Mouse (Mus musculus): ENCODE measurements around the gene Gm21969. TPM values are rescaled to one million over a fixed set of nuclear protein-coding genes. Genes with fewer than 3 reads are reported as not detected.

Gm21969 gene
- polyA plus RNA-seq, 1 experiment: not detected

GRCm38 (mm10) chr4:139583629-139584245 is 19.2 kb upstream of the Gm21969 start:
- no peak for DNase-seq (ENCODE audit: low read depth, low spot score)
- 58% methylated on average over 11 of the region's 11 CpGs for WGBS

GRCm38 (mm10) chr4:139584704-139585103 is 18.3 kb upstream of the Gm21969 start:
- 82% methylated on average over 11 of the region's 11 CpGs for WGBS
- no peak for DNase-seq (ENCODE audit: low read depth, low spot score)

GRCm38 (mm10) chr4:139585713-139586112 is 17.3 kb upstream of the Gm21969 start:
- no peak for DNase-seq (ENCODE audit: low read depth, low spot score)
- 84% methylated on average over 7 of the region's 7 CpGs for WGBS

GRCm38 (mm10) chr4:139587370-139587769 is 15.6 kb upstream of the Gm21969 start:
- 59% methylated on average over 4 of the region's 4 CpGs for WGBS
- no peak for DNase-seq (ENCODE audit: low read depth, low spot score)

GRCm38 (mm10) chr4:139587773-139588172 is 15.2 kb upstream of the Gm21969 start:
- DNase-seq (ENCODE audit: low read depth, low spot score): no peak
- 31% methylated on average over 4 of the region's 4 CpGs for WGBS

GRCm38 (mm10) chr4:139589351-139590027 is 13.5 kb upstream of the Gm21969 start:
- DNase-seq (ENCODE audit: low read depth, low spot score): no peak
- 65% methylated on average over 5 of the region's 5 CpGs for WGBS

- DNase-seq (ENCODE audit: low read depth, low spot score): no peak
- WGBS: 69% methylated on average over 4 of the region's 4 CpGs
Observed at GRCm38 (mm10) chr4:139590446-139590845, 12.5 kb upstream of the Gm21969 start.

- WGBS: 36% methylated on average over 7 of the region's 7 CpGs
- DNase-seq (ENCODE audit: low read depth, low spot score): no peak
Observed at GRCm38 (mm10) chr4:139592895-139593294, 10.1 kb upstream of the Gm21969 start.

- no peak for DNase-seq (ENCODE audit: low read depth, low spot score)
- 28% methylated on average over 6 of the region's 6 CpGs for WGBS
Observed at GRCm38 (mm10) chr4:139593383-139593782, 9.6 kb upstream of the Gm21969 start.

- DNase-seq (ENCODE audit: low read depth, low spot score): no peak
- WGBS: 22% methylated on average over 3 of the region's 3 CpGs
Observed at GRCm38 (mm10) chr4:139594062-139594461, 8.9 kb upstream of the Gm21969 start.

- DNase-seq (ENCODE audit: low read depth, low spot score): no peak
- 82% methylated on average over 9 of the region's 9 CpGs for whole genome bisulfite sequencing
Observed at GRCm38 (mm10) chr4:139596715-139597114, 6.3 kb upstream of the Gm21969 start.

- WGBS: 28% methylated on average over 20 of the region's 20 CpGs
- no peak for DNase-seq (ENCODE audit: low read depth, low spot score)
Observed at GRCm38 (mm10) chr4:139597286-139598284, 5.4 kb upstream of the Gm21969 start.

GRCm38 (mm10) chr4:139598356-139598755 is 4.6 kb upstream of the Gm21969 start:
- 34% methylated on average over 13 of the region's 13 CpGs for WGBS

GRCm38 (mm10) chr4:139598950-139599518 is 4.0 kb upstream of the Gm21969 start:
- DNase-seq (ENCODE audit: low read depth, low spot score): no peak
- 11% methylated on average over 12 of the region's 12 CpGs for WGBS

More at GRCm38 (mm10) chr4:139598356-139598755, 4.6 kb upstream of the Gm21969 start:
- no peak for DNase-seq (ENCODE audit: low read depth, low spot score)

GRCm38 (mm10) chr4:139601519-139602356 is 1.2 kb upstream of the Gm21969 start:
- WGBS: 53% methylated on average over 7 of the region's 7 CpGs
- no peak for DNase-seq (ENCODE audit: low read depth, low spot score)

- 89% methylated on average over 11 of the region's 11 CpGs for WGBS
- no peak for DNase-seq (ENCODE audit: low read depth, low spot score)
Observed at GRCm38 (mm10) chr4:139605216-139605615, 2.2 kb downstream of the Gm21969 start.

- no peak for DNase-seq (ENCODE audit: low read depth, low spot score)
Observed at GRCm38 (mm10) chr4:139606732-139607131, 3.7 kb downstream of the Gm21969 start.

GRCm38 (mm10) chr4:139608975-139609374 is 6.0 kb downstream of the Gm21969 start:
- DNase-seq (ENCODE audit: low read depth, low spot score): no peak

More at GRCm38 (mm10) chr4:139606732-139607131, 3.7 kb downstream of the Gm21969 start:
- 82% methylated on average over 5 of the region's 5 CpGs for WGBS

GRCm38 (mm10) chr4:139610954-139611353 is 8.0 kb downstream of the Gm21969 start:
- 64% methylated on average over 6 of the region's 6 CpGs for WGBS
- DNase-seq (ENCODE audit: low read depth, low spot score): no peak

More at GRCm38 (mm10) chr4:139608975-139609374, 6.0 kb downstream of the Gm21969 start:
- 74% methylated on average over 4 of the region's 4 CpGs for WGBS
